Mouse (Mus musculus) heart, adult 2 months (tissue): ENCODE data around the gene Hmx1.

ENCODE experiments used
- CTCF ChIP-seq: fragments of 200-600 bp; IDR thresholded peaks from 2 replicates; pipeline ENCODE4 v1.8.1; 2022; ENCODE audit warnings: antibody characterized with exemption, mild to moderate bottlenecking, moderate library complexity
- EP300 ChIP-seq: fragments of 200-500 bp; IDR thresholded peaks from 2 replicates; pipeline ENCODE4 v1.6.1; 2011; ENCODE audit warnings: low read depth, low read length, control low read depth; ENCODE audit not compliant: insufficient read depth
- POLR2A ChIP-seq: fragments of 200-500 bp; IDR thresholded peaks from 2 replicates; pipeline ENCODE4 v1.6.1; 2011; ENCODE audit warnings: mild to moderate bottlenecking, low read depth, low read length, control low read depth; ENCODE audit not compliant: insufficient read depth

DNA sequence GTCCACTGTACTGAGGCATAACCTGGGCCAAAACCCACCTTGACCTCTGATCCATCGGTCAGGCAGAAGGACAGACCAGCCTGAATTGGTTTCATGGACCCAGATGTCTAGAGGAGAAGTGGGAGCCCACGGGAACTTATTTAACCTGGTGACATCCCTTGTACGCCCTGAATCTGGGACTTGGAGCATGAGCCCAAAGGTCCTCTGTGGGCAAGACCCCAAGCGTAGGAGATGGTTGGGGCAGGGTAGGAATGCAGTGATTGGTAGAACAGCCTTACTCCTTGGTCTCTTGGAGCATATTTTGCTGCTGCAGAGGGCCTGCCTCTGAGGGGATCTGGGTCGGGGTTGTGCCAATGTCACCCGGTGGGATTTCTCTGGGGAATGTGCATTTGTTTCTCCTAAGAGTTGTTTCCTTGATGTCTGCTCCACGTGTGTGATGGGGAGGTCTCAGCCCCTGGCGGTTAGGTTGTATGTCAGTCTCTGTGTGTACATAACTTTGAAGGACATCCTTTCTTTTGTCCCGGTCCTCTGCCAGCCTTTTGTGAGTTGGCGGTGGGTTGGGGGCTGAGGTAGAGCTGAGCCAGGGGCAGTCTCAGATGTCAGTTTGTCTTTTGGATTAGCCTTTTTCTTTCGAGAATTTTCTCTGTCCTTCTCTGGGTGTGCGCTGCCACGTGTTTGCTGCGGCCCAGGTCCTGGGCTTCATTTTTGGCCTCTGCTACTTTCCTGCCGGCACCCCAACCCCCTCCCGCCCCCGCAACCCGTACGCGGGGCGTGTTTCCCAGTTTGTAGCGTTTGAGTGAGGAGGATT lies 2.1 kb downstream of the Hmx1 start:
- TF ChIP-seq CTCF (no peak), POLR2A (no peak), EP300 (no peak)
